Mouse (Mus musculus): ENCODE measurements around the gene Dst.

Dst gene

DNA sequence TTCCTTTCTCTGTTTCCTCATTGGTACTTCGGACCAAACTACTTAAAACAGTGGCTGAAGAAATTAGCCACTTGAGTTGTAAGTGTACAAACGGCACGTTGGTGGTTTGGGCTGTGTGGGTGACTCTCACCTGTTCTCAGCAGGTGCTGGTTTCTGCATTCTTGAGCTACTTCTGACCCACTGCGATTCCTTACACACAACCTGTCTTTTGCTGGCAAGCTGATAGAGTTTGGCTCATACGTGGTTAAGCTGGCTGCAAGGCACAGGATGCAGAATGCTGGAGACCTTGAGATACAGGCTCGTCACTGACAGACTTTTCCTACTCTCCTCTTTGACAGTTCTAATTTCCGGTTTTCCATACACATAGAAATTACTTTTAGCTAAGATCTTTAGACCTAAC lies 19.4 kb downstream of the Dst start:
- no peak for DNase-seq (ENCODE audit: low read depth, low spot score)

DNA sequence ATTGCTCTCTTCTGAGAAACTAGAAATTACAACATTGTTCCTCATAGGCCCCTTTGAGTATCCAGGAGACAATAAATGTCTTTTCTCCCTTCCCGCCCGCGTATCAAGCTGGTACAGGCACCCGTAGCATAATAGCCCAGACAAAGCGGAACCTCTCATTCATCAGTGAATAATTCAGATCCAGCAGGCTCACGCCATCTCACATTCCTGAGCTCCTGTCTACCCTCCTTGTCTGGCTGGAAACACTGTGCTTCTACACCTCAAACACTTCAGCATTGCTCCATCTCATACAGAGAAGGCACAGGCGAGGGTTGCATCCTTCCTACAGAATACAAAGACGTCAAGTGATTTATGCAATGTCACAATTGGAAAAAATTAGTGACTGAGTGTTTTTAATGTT lies 23.8 kb downstream of the Dst start:
- DNase-seq (ENCODE audit: low read depth, low spot score) = peak; percentile 13

DNA sequence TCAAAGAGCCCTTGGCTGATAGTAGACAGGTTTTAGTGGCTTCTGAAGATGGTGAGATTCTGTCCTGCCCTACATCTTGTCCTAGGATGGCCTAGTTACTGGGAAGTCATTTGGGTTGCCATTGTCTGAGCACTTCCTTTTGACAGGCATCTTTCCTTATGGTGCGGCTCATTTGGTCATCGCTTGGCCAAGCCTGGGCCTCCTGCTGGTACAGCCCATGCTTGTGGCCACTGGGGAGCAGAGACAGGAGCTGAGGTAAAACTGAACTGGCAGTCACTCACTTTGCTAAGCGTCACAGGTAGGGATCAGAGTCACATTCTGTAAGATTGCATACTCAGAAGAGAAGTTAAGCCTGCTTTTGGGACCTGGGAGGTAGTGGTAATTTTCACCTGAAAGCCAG lies 24.2 kb downstream of the Dst start:
- DNase-seq (ENCODE audit: low read depth, low spot score) = no peak

DNA sequence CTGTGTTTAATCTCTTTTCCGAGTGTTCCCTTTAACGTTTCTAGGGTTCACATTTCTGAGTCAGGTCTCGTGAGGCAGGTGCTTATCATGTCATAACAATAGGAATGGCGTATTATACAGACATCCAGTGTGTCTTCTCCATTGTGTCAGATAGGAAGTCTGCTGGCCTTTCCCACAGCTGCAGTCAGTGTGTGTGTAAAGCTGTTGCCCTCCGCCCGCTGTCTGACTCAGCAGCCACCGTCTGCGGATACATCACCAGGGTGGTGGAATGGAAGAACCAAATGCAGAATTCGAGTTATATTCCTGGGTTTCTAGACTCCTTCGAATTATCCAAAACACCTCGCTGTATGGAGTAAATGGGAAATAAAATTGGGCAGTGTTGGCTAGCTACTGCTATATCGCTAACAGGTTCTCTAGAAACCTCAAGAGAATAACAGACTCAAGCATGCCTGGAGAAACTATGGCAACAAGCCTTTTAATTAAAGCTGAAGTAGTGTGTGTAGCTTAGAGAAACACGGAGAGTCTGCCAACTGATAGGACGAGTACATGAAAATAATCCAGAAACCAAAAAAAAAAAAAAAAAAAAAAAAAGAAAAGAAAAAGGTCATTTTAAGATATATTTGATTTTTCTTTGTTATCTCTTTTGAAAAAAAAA lies 24.9 kb downstream of the Dst start:
- no peak for DNase-seq (ENCODE audit: low read depth, low spot score)

DNA sequence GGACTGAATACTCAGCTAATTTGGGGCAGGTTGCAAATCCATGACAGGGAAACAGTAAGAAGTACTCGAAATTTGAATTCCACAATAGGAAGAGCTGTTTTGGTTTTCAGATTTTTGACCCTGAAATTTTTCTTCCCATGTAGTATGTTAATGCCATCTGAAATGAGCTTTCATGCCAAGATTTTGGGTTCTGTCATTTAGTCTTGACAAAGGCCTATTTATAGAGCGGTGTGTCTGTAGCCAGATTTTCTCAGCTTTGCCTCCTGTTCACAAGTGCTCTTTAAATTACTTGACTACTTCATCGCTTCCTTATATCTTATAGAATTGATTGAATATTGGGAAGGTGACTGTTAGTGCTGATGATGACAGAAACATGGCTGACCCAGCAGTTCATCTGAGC lies 27.9 kb downstream of the Dst start:
- DNase-seq (ENCODE audit: low read depth, low spot score) = no peak

DNA sequence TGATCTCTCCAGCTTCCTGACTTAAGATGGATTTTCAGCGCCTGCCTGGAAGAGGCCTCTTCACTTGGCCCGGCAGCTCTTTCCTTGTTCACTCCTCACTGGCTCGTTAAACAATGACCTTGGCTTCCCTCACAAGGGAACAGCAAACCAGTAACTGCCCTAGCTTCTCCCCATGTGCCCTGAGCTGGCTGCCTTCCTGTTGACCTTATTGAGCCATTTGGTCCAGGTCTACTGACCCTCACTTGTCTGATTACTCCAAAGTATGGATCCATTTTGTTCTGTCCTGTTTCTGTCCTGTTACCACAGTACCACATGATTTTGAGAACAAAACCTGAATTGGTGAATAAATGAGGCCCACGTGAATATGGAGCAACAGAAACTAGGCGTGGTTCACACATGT lies 31.8 kb downstream of the Dst start:
- DNase-seq (ENCODE audit: low read depth, low spot score) = no peak

DNA sequence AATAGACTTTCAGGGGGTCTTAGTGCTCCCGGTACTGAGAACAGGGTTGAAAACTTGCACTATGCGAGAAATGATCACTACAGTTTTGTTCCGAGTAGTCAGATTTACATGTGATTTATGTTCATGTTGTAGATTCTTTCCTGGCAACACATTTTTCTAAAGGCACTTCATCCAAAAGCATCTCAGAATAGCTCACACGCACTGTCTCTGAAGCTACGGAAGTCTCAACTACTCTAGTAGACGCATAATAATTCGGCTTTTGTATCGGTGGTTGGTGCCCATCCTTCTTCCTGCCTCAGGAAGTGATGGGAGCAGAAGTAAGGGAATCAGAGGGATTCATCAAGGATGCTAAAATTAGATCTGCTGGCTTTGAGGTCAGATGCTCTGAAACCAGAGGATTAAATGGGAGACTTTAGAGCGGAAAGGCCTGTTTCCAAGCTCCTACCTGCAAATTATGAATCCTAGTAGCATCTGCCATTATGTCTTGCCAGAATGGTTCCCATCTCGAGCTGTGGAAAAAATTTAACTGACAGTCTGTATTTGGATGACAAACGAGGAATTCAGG lies 32.4 kb downstream of the Dst start:
- no peak for DNase-seq (ENCODE audit: low read depth, low spot score)

DNA sequence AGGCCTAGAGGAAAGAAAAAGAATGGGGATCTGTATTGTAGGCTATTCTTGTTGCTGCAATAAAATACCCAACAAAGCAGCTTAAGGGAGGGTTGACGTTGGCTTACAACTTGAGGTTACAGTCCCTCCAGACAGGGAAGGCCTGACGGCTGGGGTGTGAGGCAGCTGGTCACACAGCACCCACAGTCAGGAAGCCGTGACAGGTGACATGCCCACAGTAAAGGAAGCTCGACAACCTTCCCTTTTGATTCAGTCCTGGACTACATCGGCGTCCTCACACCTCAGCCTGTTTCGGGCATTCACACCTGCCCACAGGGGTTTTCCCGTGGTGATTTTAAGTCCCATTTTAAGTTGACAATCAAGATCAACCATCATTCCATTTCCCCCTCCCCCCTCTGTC lies 34.6 kb downstream of the Dst start:
- no peak for DNase-seq (ENCODE audit: low read depth, low spot score)

GRCm38 (mm10) chr1:33943943-33944342 lies 35.9 kb downstream of the Dst start:
- DNase-seq (ENCODE audit: low read depth, low spot score) = no peak

DNA sequence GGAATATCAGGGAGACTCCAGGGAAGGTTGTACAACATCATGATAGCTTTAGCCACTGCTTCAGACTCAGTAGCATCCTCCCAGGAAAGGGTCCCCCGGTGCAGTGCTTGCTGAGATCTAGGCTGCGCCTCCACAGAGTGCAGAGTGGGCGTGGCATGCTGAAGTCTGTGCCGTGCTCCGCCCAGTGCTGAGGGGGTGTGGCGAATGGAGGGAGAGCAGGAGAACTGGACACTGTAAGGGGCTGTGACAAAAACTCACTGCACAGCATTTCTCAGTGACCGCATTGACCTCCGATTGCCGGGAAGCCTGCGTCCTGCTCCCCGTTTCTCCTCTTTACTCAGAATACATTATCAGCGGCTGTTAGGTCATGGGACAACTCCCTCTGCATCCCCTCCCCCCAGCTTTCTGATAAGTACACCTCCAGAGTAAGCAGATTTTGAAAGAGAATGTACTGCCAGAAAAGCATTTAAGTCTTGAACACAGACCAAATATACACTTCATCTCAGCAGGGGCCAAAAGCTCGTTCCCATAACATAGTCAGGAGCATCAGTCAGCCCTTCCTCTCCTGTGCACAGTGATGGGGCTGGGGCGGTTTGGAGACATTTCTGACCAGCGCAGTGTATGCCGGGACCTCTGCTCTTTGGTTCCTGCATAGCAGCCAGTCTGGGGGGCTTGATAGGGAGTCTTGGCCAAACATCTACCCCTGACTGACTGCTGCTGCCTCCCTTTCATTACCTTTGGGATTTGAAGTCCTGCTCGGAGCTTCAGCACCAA lies 37.1 kb downstream of the Dst start:
- peak; percentile 30 for DNase-seq (ENCODE audit: low read depth, low spot score)

DNA sequence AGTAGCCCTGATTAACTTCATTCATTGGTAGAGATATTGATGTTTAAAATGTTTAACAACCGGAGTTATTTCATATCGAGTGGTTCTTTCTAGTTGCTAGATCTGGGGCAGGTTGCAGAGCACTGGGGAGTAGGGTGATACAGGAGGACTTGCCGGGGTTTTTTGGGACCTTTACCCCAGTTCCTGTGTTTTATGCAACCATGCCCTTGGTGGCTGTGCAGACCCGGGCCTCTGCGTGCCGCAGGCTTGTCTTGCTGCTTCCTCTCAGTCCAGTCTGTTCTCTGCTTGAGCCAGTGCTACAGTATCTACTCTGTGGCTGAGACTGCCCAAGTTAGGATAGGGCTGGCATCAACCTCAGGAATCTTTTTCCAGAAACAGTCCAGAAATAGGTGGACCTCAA lies 37.7 kb downstream of the Dst start:
- no peak for DNase-seq (ENCODE audit: low read depth, low spot score)

DNA sequence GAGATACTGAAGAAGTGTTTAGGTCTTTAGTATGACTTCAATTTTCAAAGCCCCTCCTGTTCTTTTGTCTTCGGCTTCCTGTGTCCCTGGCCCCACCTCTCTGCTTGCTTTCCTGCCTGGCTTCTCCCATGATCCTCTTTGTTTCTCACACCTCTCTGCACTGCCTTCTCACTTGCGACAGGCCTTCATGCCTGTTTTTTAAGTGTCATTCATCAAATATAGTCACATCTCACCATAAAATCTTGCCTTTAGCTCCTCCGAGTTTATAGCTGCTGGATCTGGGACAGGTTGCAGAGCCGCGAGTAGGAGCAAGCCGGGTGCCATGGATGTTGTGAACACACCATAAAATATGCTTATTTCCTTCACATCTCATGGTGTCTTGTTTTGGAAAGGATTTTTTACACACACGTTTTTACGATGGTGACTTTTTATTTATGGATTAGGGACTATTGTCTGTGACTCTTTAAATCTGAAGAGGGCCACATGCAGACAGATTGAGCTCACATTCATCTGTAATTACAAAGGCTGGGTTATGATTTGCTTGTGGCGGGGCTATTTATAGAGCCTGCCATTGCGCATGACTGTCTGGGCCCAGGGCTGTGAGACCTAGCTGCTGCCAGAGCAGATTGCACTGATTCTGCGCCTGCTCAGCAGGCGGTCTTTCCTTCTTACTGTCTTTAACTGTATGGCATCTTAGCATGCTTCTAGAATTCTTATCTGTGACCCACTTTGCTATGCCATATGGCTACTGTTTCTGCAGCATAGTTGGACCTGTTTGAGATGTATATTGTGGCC lies 38.8 kb downstream of the Dst start:
- no peak for DNase-seq (ENCODE audit: low read depth, low spot score)

- no peak for DNase-seq (ENCODE audit: low read depth, low spot score)
Measured at GRCm38 (mm10) chr1:33947838-33948237, 39.8 kb downstream of the Dst start.

GRCm38 (mm10) chr1:33948511-33948910 lies 40.5 kb downstream of the Dst start:
- no peak for DNase-seq (ENCODE audit: low read depth, low spot score)

- DNase-seq (ENCODE audit: low read depth, low spot score) = no peak
Measured at GRCm38 (mm10) chr1:33955626-33956025, 47.6 kb downstream of the Dst start.

DNA sequence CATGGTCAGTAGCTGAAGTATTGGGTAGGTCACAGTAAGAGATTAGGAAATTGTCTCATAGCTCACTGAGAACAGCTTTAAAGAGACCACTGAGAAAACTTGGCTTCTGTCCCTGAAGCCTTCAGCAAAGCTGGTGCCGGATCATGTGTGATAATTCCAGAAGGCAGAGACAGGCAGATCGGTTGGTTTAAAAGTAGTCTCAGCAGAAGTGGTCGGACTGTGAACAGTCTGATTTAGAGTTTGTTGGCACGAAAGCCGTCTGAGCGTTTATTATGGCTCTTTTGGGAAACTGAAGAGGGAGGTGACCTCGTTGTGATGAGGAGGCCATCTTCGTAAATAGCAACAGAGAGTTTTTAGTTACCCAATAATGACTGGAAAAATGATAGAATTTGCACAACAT lies 52.4 kb downstream of the Dst start:
- no peak for DNase-seq (ENCODE audit: low read depth, low spot score)

DNA sequence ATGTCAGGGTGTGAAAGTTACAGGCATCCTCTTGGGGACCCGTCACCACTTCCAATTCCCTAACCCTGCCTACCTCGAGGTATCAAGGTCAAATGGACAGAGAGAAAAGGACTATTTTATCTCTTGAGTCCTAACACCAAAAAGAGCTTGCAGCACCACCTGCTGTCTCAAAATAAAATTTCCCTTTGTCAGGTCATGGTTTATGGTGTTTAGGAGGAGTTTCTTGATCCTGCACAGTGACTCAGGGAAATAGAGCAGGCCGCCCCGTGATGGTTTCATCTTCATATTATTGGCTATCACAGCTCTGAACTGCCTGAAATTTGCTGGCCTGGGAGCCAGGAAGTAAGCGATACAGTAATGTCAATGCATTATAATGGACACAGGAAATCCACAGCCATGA lies 56.6 kb downstream of the Dst start:
- peak; percentile 44 for DNase-seq (ENCODE audit: low read depth, low spot score)

DNA sequence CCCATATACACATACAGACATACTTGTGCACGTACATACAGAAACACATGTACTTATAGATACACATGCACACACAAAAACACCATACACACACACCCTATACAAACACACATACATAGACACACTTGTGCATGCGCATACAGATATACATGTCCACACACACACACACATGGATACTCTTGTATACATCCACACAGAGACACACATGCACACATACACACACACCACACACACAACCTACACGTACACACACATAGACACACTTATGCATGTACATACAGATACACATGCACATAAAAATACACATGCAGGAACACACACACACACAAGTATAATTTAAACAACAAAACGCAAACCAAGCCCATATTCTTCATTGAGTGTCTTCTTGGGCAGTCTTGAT lies 57.8 kb downstream of the Dst start:
- no peak for DNase-seq (ENCODE audit: low read depth, low spot score)

GRCm38 (mm10) chr1:33966328-33966727 lies 58.3 kb downstream of the Dst start:
- DNase-seq (ENCODE audit: low read depth, low spot score) = peak; percentile 75

DNA sequence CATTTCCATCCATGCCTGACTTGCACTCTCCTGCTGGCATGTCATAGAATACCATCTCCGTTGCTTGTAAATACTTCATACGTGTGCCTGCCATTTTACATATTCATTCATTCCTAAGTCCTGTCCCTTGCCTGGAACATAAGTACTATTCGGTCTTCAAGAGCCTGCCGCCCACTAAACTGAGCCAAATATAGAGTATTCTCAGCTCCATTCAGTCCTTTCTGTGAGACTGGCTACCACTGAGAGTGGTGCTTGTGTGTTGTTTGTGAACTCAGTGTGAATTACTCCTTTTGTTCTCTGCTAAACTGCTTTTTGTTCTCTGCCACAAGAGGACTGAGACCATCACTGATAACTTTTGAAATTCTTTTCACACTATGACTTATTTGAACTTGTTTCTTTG lies 59.2 kb downstream of the Dst start:
- no peak for DNase-seq (ENCODE audit: low read depth, low spot score)

GRCm38 (mm10) chr1:33969910-33970309 lies 61.9 kb downstream of the Dst start:
- peak; percentile 38 for DNase-seq (ENCODE audit: low read depth, low spot score)

- DNase-seq (ENCODE audit: low read depth, low spot score) = no peak
Measured at GRCm38 (mm10) chr1:33974401-33974800, 66.4 kb downstream of the Dst start.
